ENCODE assay signal across 20 mouse cellular contexts in genomic region chr11:88966881-88967361, GRCm38 (mm10). TPM values are rescaled to one million over a fixed set of nuclear protein-coding genes. Genes with fewer than 3 reads are reported as not detected.
"Had no signal": no experiment of that assay in that cellular context is flagged by ENCODE, and none has a peak within 500 bp of the region (broad histone marks: within the 10 kb centered on the region; RNA-seq: fewer than 3 reads in every experiment).

Gene Elobl (minus strand): TSS chr11:88966931.

- H3K27me3 ChIP-seq: lung, embryonic 15.5 days; midbrain, embryonic 13.5 days; midbrain, embryonic 15.5 days; neural tube, embryonic 12.5 days; stomach, embryonic 15.5 days had no signal

- H3K9me3 ChIP-seq: lung, embryonic 15.5 days; megakaryocyte, embryonic 14.5 days; midbrain, embryonic 13.5 days; midbrain, embryonic 15.5 days; neural tube, embryonic 12.5 days; stomach, embryonic 15.5 days had no signal

- H3K4me3 ChIP-seq: lung, embryonic 15.5 days; megakaryocyte, embryonic 14.5 days; midbrain, embryonic 13.5 days; midbrain, embryonic 15.5 days; neural tube, embryonic 12.5 days; stomach, embryonic 15.5 days had no signal

- H3K9ac ChIP-seq: lung, embryonic 15.5 days; midbrain, embryonic 13.5 days; midbrain, embryonic 15.5 days; neural tube, embryonic 12.5 days; stomach, embryonic 15.5 days had no signal

- H3K4me1 ChIP-seq: lung, embryonic 15.5 days; megakaryocyte, embryonic 14.5 days; midbrain, embryonic 13.5 days; midbrain, embryonic 15.5 days; neural tube, embryonic 12.5 days; stomach, embryonic 15.5 days had no signal

- DNase-seq: lung, adult 2 months; lung, postnatal 14 days; lung, postnatal 36 days; right cerebral cortex, postnatal 14 days; thymus, adult 2 months; thymus, postnatal 25 days; thymus, postnatal 4 days had no signal

- H3K36me3 ChIP-seq: lung, embryonic 15.5 days; midbrain, embryonic 13.5 days; midbrain, embryonic 15.5 days; neural tube, embryonic 12.5 days; stomach, embryonic 15.5 days had no signal

- H3K27ac ChIP-seq: lung, embryonic 15.5 days; macrophage; midbrain, embryonic 13.5 days; midbrain, embryonic 15.5 days; neural tube, embryonic 12.5 days; stomach, embryonic 15.5 days; stomach, postnatal 0 days had no signal

RNA-seq across cellular contexts. Expression of gene Elobl, which starts in this region (rescaled TPM):
- polyA plus RNA-seq: lung, embryonic 15.5 days; lung, postnatal 0 days; macrophage; midbrain, embryonic 11.5 days; midbrain, embryonic 13.5 days; midbrain, embryonic 15.5 days; midbrain, postnatal 0 days; neural tube, embryonic 12.5 days; neural tube, embryonic 14.5 days; stomach, embryonic 15.5 days; stomach, postnatal 0 days; urinary bladder, adult 2 months had no signal
